Mouse (Mus musculus): ENCODE results near the gene Disc1.

Disc1 gene

DNA sequence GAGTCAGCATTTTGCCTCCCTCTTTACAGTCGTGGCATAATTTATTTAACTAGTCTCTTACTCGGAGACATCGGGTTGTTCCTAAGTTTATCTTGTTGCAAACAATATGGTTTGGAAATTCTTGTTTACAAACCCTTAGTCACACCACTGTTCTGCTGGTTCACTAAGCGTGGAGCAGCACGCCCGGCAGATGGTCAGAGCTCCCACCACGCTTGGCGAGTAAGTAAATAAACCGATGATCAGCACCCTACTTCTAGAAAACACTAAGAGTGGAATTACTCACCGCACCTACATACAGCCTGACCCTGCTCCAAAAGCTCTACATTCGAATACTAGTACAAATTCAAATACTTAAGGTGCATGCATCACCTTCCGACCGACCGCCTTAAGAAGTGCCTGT, 256.0 kb downstream of the Disc1 start:
- in situ Hi-C loops (cut with MboI; ENCODE audit: low pct_unique_long_range_greater_than_20kb in 1 of 2, low sequenced_read_pairs in 2 of 2, unreplicated experiment in 1 of 2), result no loop called here

Data from mouse embryonic stem cell (cell line).